Mouse (Mus musculus) heart, embryonic 14.5 days (tissue): Measurements from ENCODE around the gene Bmp3. TPM values are rescaled to one million over a fixed set of nuclear protein-coding genes. Genes with fewer than 3 reads are reported as not detected.

Experiments
- ATAC-seq: fragments of 200-750 bp; cut with Nextera tagmentation; 2 replicates; pipeline ENCODE4 v1.8.0; 2017; ENCODE audit warnings: low read depth, moderate TSS enrichment; ENCODE audit not compliant: insufficient number of reproducible peaks, insufficient read depth, low FRiP score
- H3K27ac ChIP-seq, 2 experiments: fragments of 200-500 bp in 1 of 2; fragments of 300-500 bp in 1 of 2; sonication (generic) in 1 of 2; replicated peaks in 1 of 2; 2 replicates each; pipeline ENCODE4 v1.5.1; 2012 to 2014; ENCODE audit warnings: low read depth in 2 of 2, low read length in 2 of 2, control low read depth in 1 of 2, mild to moderate bottlenecking in 1 of 2, mixed read lengths in 1 of 2; ENCODE audit not compliant: control insufficient read depth in 1 of 2, insufficient read depth in 1 of 2
- H3K27me3 ChIP-seq: fragments of 300-500 bp; sonication (generic); 2 replicates; pipeline ENCODE4 v1.6.1; 2014; ENCODE audit warnings: mild to moderate bottlenecking, low read length, control low read depth; ENCODE audit not compliant: control insufficient read depth, insufficient read depth
- H3K36me3 ChIP-seq: fragments of 300-500 bp; sonication (generic); 2 replicates; pipeline ENCODE4 v1.6.1; 2014; ENCODE audit warnings: mild to moderate bottlenecking, control low read depth, low read length, mixed read lengths; ENCODE audit not compliant: control insufficient read depth, insufficient read depth
- H3K4me1 ChIP-seq, 2 experiments: fragments of 200-500 bp in 1 of 2; fragments of 300-500 bp in 1 of 2; sonication (generic) in 1 of 2; 2 replicates each; pipeline ENCODE4 v1.6.1; 2012 to 2014; ENCODE audit warnings: low read length in 2 of 2, control low read depth in 1 of 2, mixed read lengths in 1 of 2; ENCODE audit not compliant: control insufficient read depth in 2 of 2, insufficient read depth in 2 of 2
- H3K4me2 ChIP-seq: fragments of 300-500 bp; sonication (generic); 2 replicates; pipeline ENCODE4 v1.6.1; 2014; ENCODE audit warnings: mild to moderate bottlenecking, low read length
- H3K4me3 ChIP-seq, 2 experiments: fragments of 200-500 bp in 1 of 2; fragments of 300-500 bp in 1 of 2; sonication (generic) in 1 of 2; 2 replicates each; pipeline ENCODE4 v1.5.1; 2012 to 2014; ENCODE audit warnings: low read length in 2 of 2, mild to moderate bottlenecking in 2 of 2, control low read depth in 1 of 2, low read depth in 1 of 2, moderate library complexity in 1 of 2; ENCODE audit not compliant: control insufficient read depth in 1 of 2, insufficient read depth in 1 of 2
- H3K9ac ChIP-seq: fragments of 300-500 bp; sonication (generic); 2 replicates; pipeline ENCODE4 v1.6.1; 2014; ENCODE audit warnings: mild to moderate bottlenecking, low read length
- H3K9me3 ChIP-seq: fragments of 300-500 bp; sonication (generic); 2 replicates; pipeline ENCODE4 v1.6.1; 2016; ENCODE audit warnings: low read length, control low read depth; ENCODE audit not compliant: control insufficient read depth
- WGBS: fragments of 180-500 bp; shearing (Covaris S2); extraction: QIAGEN DNeasy Blood & Tissue Kit; methylation state at CpG from one replicate; pipeline ENCODE4 v1.1.7; 2014; 5-methylcytosine and 5-hydroxymethylcytosine counted together
- polyA plus RNA-seq: library from polyadenylated mRNA; unstranded; fragments of >200 nt; fragmentation: Nextera tagmentation; extraction: Ambion mirVana; gene quantifications from 2 replicates; pipeline ENCODE4 v1.2.1, GENCODE M21; 2014

Bmp3 gene
- polyA plus RNA-seq, 1 experiment from 2014 or later = 0.73 TPM

- WGBS = 52% methylated on average over 4 of the region's 4 CpGs
- Histone ChIP-seq H3K4me3 (no peak overlapping the region), H3K9ac (no peak overlapping the region), H3K4me1 (no peaks in the 10 kb centered on the region), H3K4me2 (no peak overlapping the region), H3K27me3 (no peaks in the 10 kb centered on the region), H3K36me3 (no peaks in the 10 kb centered on the region), H3K27ac (no peak overlapping the region), H3K9me3 (0 out of 2 replicates have a peak, but pooled peaks cover 3% of the 10 kb centered on the region)
- ATAC-seq = no peak
These were observed 48.1 kb downstream of the Bmp3 start for GRCm38 (mm10) chr5:98902339-98902738.

GRCm38 (mm10) chr5:98918716-98919115, 64.5 kb downstream of the Bmp3 start:
- Histone ChIP-seq H3K9ac (no peak overlapping the region), H3K27ac (no peak overlapping the region), H3K27me3 (no peaks in the 10 kb centered on the region), H3K4me2 (no peak overlapping the region), H3K9me3 (no peaks in the 10 kb centered on the region), H3K4me1 (no peaks in the 10 kb centered on the region), H3K4me3 (no peak overlapping the region), H3K36me3 (no peaks in the 10 kb centered on the region)
- WGBS = 87% methylated on average over 5 of the region's 5 CpGs
- no peak for ATAC-seq

GRCm38 (mm10) chr5:98921608-98922007, 67.4 kb downstream of the Bmp3 start:
- 77% methylated on average over 1 of the region's 1 CpGs for WGBS

DNA sequence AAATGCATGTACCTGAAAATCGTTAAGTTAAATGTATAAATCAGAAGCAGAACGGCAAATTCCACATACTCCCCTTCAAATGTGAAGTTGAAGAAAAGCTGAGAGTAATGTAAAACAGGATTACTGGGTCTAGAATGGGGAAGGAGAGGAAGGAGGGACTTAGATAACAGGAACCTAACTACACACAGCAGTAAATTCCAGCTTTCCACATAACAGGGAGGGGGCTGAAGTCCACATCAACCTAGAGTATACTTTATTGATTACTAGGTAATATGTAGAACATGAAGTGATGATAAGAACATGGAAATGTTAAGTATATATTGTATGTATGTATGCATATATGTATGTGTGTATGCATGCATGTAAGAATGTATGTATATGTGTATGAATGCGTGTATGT, 68.7 kb downstream of the Bmp3 start:
- Histone ChIP-seq H3K27ac (no peak overlapping the region), H3K27me3 (no peaks in the 10 kb centered on the region), H3K4me3 (no peak overlapping the region), H3K36me3 (no peaks in the 10 kb centered on the region), H3K9me3 (no peaks in the 10 kb centered on the region), H3K4me1 (no peaks in the 10 kb centered on the region), H3K9ac (no peak overlapping the region), H3K4me2 (no peak overlapping the region)
- 76% methylated on average over 3 of the region's 3 CpGs for WGBS
- no peak for ATAC-seq

More at GRCm38 (mm10) chr5:98921608-98922007, 67.4 kb downstream of the Bmp3 start:
- Histone ChIP-seq H3K9ac (no peak overlapping the region), H3K27me3 (no peaks in the 10 kb centered on the region), H3K27ac (no peak overlapping the region), H3K4me3 (no peak overlapping the region), H3K36me3 (no peaks in the 10 kb centered on the region), H3K9me3 (no peaks in the 10 kb centered on the region), H3K4me2 (no peak overlapping the region), H3K4me1 (no peaks in the 10 kb centered on the region)
- no peak for ATAC-seq

Other genes starting within 250 kb of the Bmp3 start
- gene Prkg2, start 182.9 kb downstream of the Bmp3 start, polyA plus RNA-seq = 0.20 and 0.24 TPM in 2 replicates